Mouse (Mus musculus) gastrocnemius, postnatal 25 days (tissue): ENCODE results near the gene Chd2. TPM values are rescaled to one million over a fixed set of nuclear protein-coding genes. Genes with fewer than 3 reads are reported as not detected.
"Not testable (repeated sequence)": the region's sequence is repeated elsewhere in the genome, so short reads cannot be mapped to it uniquely, and the experiment has no call there.

Experiments
- DNase-seq: peaks from one replicate; pipeline ENCODE4 v3.0.0; 2022
- total RNA-seq, 2 experiments: library from RNA; stranded (reverse); gene quantifications; 1 replicate in 1 of 2; 2 replicates in 1 of 2; pipeline ENCODE4 v1.2.3; 2021

Gene Chd2
- total RNA-seq, 2 experiments from 2014 or later = 30.2 to 38.4 TPM

GRCm38 (mm10) chr7:73539116-73539682 is 2.4 kb downstream of the Chd2 start:
- DNase-seq = no peak

DNA sequence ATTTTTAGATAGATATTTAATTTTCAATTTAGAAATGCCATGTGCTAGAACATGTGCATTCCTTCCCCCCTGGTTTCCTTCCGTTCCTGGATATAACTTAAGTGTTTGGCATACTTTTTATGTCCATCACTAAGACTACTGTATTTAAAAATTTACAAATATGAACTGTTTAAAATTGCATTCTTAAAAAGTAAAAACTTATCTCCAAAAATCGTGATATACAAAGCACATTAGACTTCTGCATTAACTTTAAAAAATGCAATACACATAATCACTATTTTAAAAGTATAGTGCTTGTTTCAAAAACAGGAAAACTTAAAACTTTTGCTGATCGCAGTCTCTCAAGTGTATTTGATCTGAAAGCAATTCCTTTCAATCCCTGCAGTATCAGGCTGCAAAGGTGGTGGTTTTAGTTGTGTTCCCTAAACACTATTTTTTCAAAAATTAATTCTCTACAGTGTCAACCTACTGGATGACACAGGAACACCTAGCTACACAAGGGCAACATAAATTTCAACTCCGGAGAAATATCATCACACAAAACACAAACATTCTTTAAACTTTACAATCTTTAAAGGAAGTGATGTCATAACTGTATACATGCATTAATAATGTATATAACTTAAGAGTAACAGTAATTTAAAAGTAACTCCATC is 3.1 kb downstream of the Chd2 start:
- no peak for DNase-seq

- peak; percentile 100 for DNase-seq
These were observed 3.8 kb downstream of the Chd2 start for GRCm38 (mm10) chr7:73537634-73538423.

DNA sequence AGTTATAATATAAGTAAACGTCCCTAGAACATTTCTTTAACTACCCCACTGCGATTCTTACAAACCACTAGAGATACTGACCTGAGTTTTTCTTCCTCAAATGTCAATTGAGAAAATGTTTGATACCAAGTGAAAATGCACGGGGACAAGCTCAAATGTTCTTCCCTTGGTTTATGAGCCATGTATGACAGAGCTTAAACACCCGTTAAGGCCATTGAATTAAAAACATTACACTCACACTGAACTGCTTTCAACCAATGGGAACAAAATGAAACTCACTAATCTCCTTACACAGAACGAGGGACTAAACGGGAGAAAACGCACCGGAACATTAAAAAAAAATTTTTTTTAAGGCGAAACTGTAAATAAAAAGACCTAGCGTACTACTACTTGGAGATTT is 4.4 kb downstream of the Chd2 start:
- DNase-seq = no peak

GRCm38 (mm10) chr7:73536579-73536978 is 5.1 kb downstream of the Chd2 start:
- no peak for DNase-seq

DNA sequence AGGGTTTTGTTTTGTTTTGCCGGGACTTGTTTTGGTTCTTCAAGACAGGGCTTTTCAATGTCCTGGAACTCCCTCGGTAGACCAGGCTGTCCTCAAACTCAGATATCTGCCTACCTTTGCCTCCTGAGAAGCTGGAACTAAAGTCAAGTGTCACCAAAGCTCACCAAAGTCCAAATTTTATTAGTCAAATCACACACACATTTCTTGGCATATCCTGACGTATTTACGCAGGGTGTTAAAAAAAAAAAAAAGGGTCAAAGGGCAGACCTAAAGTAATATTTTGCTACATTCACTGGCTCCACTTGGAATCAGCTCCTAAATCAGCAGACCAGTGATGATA is 5.8 kb downstream of the Chd2 start:
- DNase-seq = no peak

- no peak for DNase-seq
These were observed 6.4 kb downstream of the Chd2 start for GRCm38 (mm10) chr7:73534937-73535860.

- DNase-seq = no peak
These were observed 8.2 kb downstream of the Chd2 start for GRCm38 (mm10) chr7:73533457-73533856.

DNA sequence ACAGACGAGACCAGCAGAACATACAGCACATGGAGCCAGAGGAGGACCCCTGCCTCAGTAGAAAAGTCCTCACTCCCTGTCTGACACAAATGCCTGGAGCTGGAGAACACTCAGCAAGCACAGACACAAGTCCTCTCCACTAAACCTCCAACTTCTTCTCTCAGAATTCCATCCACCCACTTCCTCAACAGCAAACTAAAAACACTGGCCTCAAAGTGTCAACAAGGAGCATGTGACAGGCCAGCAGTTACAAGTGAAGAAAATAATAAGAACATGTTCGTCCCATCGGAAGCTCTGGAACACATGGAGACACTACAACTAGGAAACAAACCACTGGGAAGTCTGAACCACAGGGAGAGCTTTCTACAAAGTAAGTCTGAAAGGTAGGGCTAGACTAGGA is 8.7 kb downstream of the Chd2 start:
- no peak for DNase-seq

GRCm38 (mm10) chr7:73532139-73532538 is 9.5 kb downstream of the Chd2 start:
- DNase-seq = no peak

DNA sequence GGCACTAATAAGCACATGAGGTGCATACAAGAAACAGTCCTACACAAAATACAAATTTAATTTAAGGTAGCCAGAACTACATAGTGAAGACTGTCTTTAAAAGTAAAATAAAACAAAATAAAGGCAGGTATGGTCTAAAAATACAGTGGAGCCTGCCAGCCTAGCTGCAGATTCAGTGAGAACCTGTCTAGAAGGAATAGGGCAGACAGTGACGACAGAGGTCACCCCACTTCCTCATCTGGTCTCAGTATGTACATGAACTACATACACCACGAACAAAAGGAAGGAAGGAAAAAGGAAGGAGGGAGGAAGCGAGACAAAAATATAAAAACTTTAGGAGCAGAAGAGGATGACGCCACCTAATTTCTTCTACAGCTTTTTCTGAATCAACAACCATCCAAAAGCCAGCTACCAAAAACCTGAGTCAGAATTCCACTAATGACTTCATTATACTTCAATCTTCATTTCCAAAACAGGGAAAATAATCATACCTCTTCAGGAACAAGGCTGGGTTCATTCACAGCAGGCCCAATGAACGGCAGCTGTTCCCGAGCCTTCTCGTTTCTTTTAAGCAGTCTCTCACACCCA is 10.0 kb downstream of the Chd2 start:
- no peak for DNase-seq

- no peak for DNase-seq
These were observed 10.8 kb downstream of the Chd2 start for GRCm38 (mm10) chr7:73530846-73531245.

- DNase-seq = no peak
These were observed 11.5 kb downstream of the Chd2 start for GRCm38 (mm10) chr7:73530164-73530563.

- DNase-seq = no peak
These were observed 12.4 kb downstream of the Chd2 start for GRCm38 (mm10) chr7:73529261-73529660.

- not testable (repeated sequence) for DNase-seq
These were observed 13.2 kb downstream of the Chd2 start for GRCm38 (mm10) chr7:73528377-73528894.

GRCm38 (mm10) chr7:73527225-73527624 is 14.4 kb downstream of the Chd2 start:
- DNase-seq = no peak

- peak; percentile 47 for DNase-seq
These were observed 17.1 kb downstream of the Chd2 start for GRCm38 (mm10) chr7:73524454-73524952.

DNA sequence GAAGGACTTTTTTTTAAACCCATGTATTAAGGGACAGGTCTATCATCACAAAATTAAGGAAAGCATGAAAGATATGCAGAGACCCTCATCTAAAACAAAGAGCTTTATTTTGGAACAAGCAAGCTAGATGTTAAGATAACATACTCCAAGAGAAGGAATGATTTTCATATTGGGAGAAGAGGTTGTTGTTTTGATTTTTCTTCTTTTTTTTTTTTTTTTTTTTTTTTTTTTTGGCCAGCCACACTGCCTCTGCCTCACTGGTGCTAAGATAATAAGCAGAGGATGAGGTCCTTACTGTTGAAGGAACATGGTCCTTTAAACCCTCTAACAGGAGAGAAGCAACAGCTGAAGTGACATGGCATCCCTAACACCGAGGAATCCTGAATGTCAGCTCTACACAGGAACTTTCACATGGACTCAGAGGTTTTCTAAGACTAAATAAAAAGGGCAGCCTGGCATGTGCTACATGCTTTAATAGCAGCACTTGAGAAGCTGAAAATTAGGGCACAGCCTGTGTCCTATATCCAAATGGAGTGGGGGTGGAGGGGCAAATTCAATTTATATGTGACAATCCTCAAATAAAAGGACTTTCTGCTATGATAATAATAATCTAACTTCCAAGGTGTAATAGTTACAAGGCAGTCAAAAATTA is 17.9 kb downstream of the Chd2 start:
- DNase-seq = no peak

- DNase-seq = no peak
These were observed 18.4 kb downstream of the Chd2 start for GRCm38 (mm10) chr7:73523183-73523582.

- peak; percentile 68 for DNase-seq
These were observed 20.1 kb downstream of the Chd2 start for GRCm38 (mm10) chr7:73521277-73522193.
